Mouse (Mus musculus) hindbrain, postnatal 0 days (tissue): ENCODE measurements around the gene Casq2. TPM values are rescaled to one million over a fixed set of nuclear protein-coding genes. Genes with fewer than 3 reads are reported as not detected.
A peak's percentile ranks its signal among the peaks of the same experiment; 100 is the strongest.

Experiments
- ATAC-seq: fragments of 200-750 bp; cut with Nextera tagmentation; 2 replicates; pipeline ENCODE4 v1.8.0; 2017; ENCODE audit warnings: mild to moderate bottlenecking, moderate TSS enrichment, moderate library complexity
- DNase-seq: peaks from one replicate; pipeline ENCODE4 v3.0.0-alpha.2; 2015; ENCODE audit warnings: low spot score
- H3K27ac ChIP-seq: fragments of 300-500 bp; sonication (generic); 2 replicates; pipeline ENCODE4 v1.5.1; 2014; ENCODE audit warnings: mild to moderate bottlenecking
- H3K27me3 ChIP-seq: fragments of 300-500 bp; sonication (generic); 2 replicates; pipeline ENCODE4 v1.6.1; 2014; ENCODE audit warnings: low read length, mixed read lengths; ENCODE audit not compliant: insufficient read depth
- H3K36me3 ChIP-seq: fragments of 300-500 bp; sonication (generic); 2 replicates; pipeline ENCODE4 v1.6.1; 2014; ENCODE audit warnings: low read length, mixed read lengths; ENCODE audit not compliant: insufficient read depth
- H3K4me1 ChIP-seq: fragments of 300-500 bp; sonication (generic); 2 replicates; pipeline ENCODE4 v1.6.1; 2014; ENCODE audit warnings: antibody characterized with exemption, low read length, mixed read lengths; ENCODE audit not compliant: insufficient read depth
- H3K4me2 ChIP-seq: fragments of 300-500 bp; sonication (generic); 2 replicates; pipeline ENCODE4 v1.6.1; 2014; ENCODE audit warnings: low read depth, mild to moderate bottlenecking, low read length, moderate library complexity, mixed read lengths
- H3K4me3 ChIP-seq: fragments of 300-500 bp; sonication (generic); 2 replicates; pipeline ENCODE4 v1.5.1; 2014; ENCODE audit warnings: low read length
- H3K9ac ChIP-seq: fragments of 300-500 bp; sonication (generic); replicated peaks from 2 replicates; pipeline ENCODE4 v1.6.1; 2014; ENCODE audit warnings: mild to moderate bottlenecking, low read length, moderate library complexity, mixed read lengths
- H3K9me3 ChIP-seq: fragments of 300-500 bp; sonication (generic); 2 replicates; pipeline ENCODE4 v1.6.1; 2016; ENCODE audit warnings: low read length, mixed read lengths
- CTCF ChIP-seq: IDR thresholded peaks from 2 replicates; pipeline ENCODE4 v1.5.1; 2016; ENCODE audit warnings: antibody characterized with exemption, control low read depth, low read depth
- WGBS: fragments of 180-500 bp; shearing (Covaris S2); extraction: QIAGEN DNeasy Blood & Tissue Kit; methylation state at CpG from one replicate; pipeline ENCODE4 v1.1.7; 2014; 5-methylcytosine and 5-hydroxymethylcytosine counted together
- polyA plus RNA-seq: library from polyadenylated mRNA; unstranded; fragments of >200 nt; fragmentation: Nextera tagmentation; extraction: Ambion mirVana; gene quantifications from 2 replicates; pipeline ENCODE4 v1.2.1, GENCODE M21; 2015
- total RNA-seq: library from RNA; depleted of rRNA; stranded (reverse); fragments of >200 nt; gene quantifications from 2 replicates; pipeline ENCODE4 v1.2.3, GENCODE M21; 2014

Gene Casq2
- total and polyA plus RNA-seq, 2 experiments from 2014 or later, result 0.56 to 1.4 TPM

- Histone ChIP-seq H3K4me1 (no peaks in the 10 kb centered on the region), H3K27me3 (no peaks in the 10 kb centered on the region), H3K4me2 (no peak overlapping the region), H3K36me3 (no peaks in the 10 kb centered on the region), H3K27ac (no peak overlapping the region), H3K4me3 (no peak overlapping the region), H3K9me3 (no peaks in the 10 kb centered on the region), H3K9ac (no peak overlapping the region)
- ATAC-seq (no peak), DNase-seq (no peak)
- no peak for TF ChIP-seq CTCF
- WGBS, result 83% methylated on average over 5 of the region's 5 CpGs
Observed at GRCm38 (mm10) chr3:102176116-102176515, 89.9 kb downstream of the Casq2 start.

- H3K9me3 ChIP-seq, result no peaks in the 10 kb centered on the region
- H3K4me2 ChIP-seq, result no peak overlapping the region
- no peak for TF ChIP-seq CTCF
- ATAC-seq (no peak), DNase-seq (no peak)
- 96% methylated on average over 12 of the region's 12 CpGs for WGBS
- H3K4me3 ChIP-seq, result no peak overlapping the region
- H3K4me1 ChIP-seq, result no peaks in the 10 kb centered on the region
- no peak overlapping the region for H3K9ac ChIP-seq
- H3K27ac ChIP-seq, result no peak overlapping the region
- 0 out of 2 replicates have a peak, but pooled peaks cover 4% of the 10 kb centered on the region for H3K36me3 ChIP-seq
- H3K27me3 ChIP-seq, result no peaks in the 10 kb centered on the region
Observed at GRCm38 (mm10) chr3:102177837-102178615, 91.8 kb downstream of the Casq2 start.

GRCm38 (mm10) chr3:102179869-102180268 lies 93.7 kb downstream of the Casq2 start:
- TF ChIP-seq CTCF, result no peak
- H3K4me3 ChIP-seq, result no peak overlapping the region
- H3K9ac ChIP-seq, result no peak overlapping the region
- H3K4me1 ChIP-seq, result no peaks in the 10 kb centered on the region
- H3K4me2 ChIP-seq, result no peak overlapping the region
- H3K27me3 ChIP-seq, result no peaks in the 10 kb centered on the region
- ATAC-seq (no peak), DNase-seq (no peak)
- WGBS, result 59% methylated on average over 4 of the region's 4 CpGs
- no peaks in the 10 kb centered on the region for H3K9me3 ChIP-seq
- 0 out of 2 replicates have a peak, but pooled peaks cover 11% of the 10 kb centered on the region for H3K36me3 ChIP-seq
- H3K27ac ChIP-seq, result no peak overlapping the region

GRCm38 (mm10) chr3:102180746-102181145 lies 94.5 kb downstream of the Casq2 start:
- no peaks in the 10 kb centered on the region for H3K4me1 ChIP-seq
- H3K27me3 ChIP-seq, result no peaks in the 10 kb centered on the region
- no peak overlapping the region for H3K27ac ChIP-seq
- H3K36me3 ChIP-seq, result 0 out of 2 replicates have a peak, but pooled peaks cover 11% of the 10 kb centered on the region
- no peak for TF ChIP-seq CTCF
- ATAC-seq (peak; percentile 56; the same call in 1 of the 2 replicates), DNase-seq (peak; percentile 52)
- no peak overlapping the region for H3K4me2 ChIP-seq
- WGBS, result 61% methylated on average over 7 of the region's 7 CpGs
- H3K9me3 ChIP-seq, result no peaks in the 10 kb centered on the region
- H3K4me3 ChIP-seq, result no peak overlapping the region
- H3K9ac ChIP-seq, result no peak overlapping the region

GRCm38 (mm10) chr3:102181191-102181590 lies 95.0 kb downstream of the Casq2 start:
- Histone ChIP-seq H3K36me3 (0 out of 2 replicates have a peak, but pooled peaks cover 11% of the 10 kb centered on the region), H3K27ac (no peak overlapping the region), H3K9ac (no peak overlapping the region), H3K4me3 (no peak overlapping the region), H3K4me2 (no peak overlapping the region), H3K27me3 (no peaks in the 10 kb centered on the region), H3K9me3 (0 out of 2 replicates have a peak, but pooled peaks cover 3% of the 10 kb centered on the region), H3K4me1 (no peaks in the 10 kb centered on the region)
- WGBS, result 68% methylated on average over 4 of the region's 4 CpGs
- DNase-seq (peak; percentile 25), ATAC-seq (peak; percentile 51; the same call in 1 of the 2 replicates)
- no peak for TF ChIP-seq CTCF

GRCm38 (mm10) chr3:102182601-102183000 lies 96.4 kb downstream of the Casq2 start:
- DNase-seq (no peak), ATAC-seq (no peak)
- Histone ChIP-seq H3K9me3 (0 out of 2 replicates have a peak, but pooled peaks cover 3% of the 10 kb centered on the region), H3K27me3 (no peaks in the 10 kb centered on the region), H3K27ac (no peak overlapping the region), H3K4me3 (no peak overlapping the region), H3K4me2 (no peak overlapping the region), H3K9ac (no peak overlapping the region), H3K36me3 (0 out of 2 replicates have a peak, but pooled peaks cover 17% of the 10 kb centered on the region), H3K4me1 (no peaks in the 10 kb centered on the region)
- 98% methylated on average over 2 of the region's 2 CpGs for WGBS
- no peak for TF ChIP-seq CTCF

- Histone ChIP-seq H3K27me3 (no peaks in the 10 kb centered on the region), H3K27ac (no peak overlapping the region), H3K36me3 (0 out of 2 replicates have a peak, but pooled peaks cover 17% of the 10 kb centered on the region), H3K4me2 (no peak overlapping the region), H3K9ac (no peak overlapping the region), H3K9me3 (0 out of 2 replicates have a peak, but pooled peaks cover 3% of the 10 kb centered on the region), H3K4me3 (no peak overlapping the region), H3K4me1 (peaks cover 5% of the 10 kb centered on the region; the same call in 1 of the 2 replicates)
- no peak for TF ChIP-seq CTCF
- DNase-seq (no peak), ATAC-seq (no peak)
- 83% methylated on average over 5 of the region's 5 CpGs for WGBS
Observed at GRCm38 (mm10) chr3:102184721-102185120, 98.5 kb downstream of the Casq2 start.
